Mouse (Mus musculus): ENCODE results near the gene Foxp4. TPM values are rescaled to one million over a fixed set of nuclear protein-coding genes. Genes with fewer than 3 reads are reported as not detected.

Gene Foxp4
- polyA plus RNA-seq, 1 experiment from 2014 or later: 4.9 TPM

GRCm38 (mm10) chr17:47946921-47947420 lies 22.5 kb upstream of the Foxp4 start:
- Histone ChIP-seq H3K79me2 (ENCODE audit: inconsistent target) (no peaks in the 10 kb centered on the region), H3K4me3 (ENCODE audit: inconsistent target) (no peak overlapping the region), H3K36me3 (ENCODE audit: inconsistent target) (no peaks in the 10 kb centered on the region), H3K27ac (no peak overlapping the region)
- WGBS (ENCODE audit: missing documents): 49% methylated on average over 14 of the region's 14 CpGs

DNA sequence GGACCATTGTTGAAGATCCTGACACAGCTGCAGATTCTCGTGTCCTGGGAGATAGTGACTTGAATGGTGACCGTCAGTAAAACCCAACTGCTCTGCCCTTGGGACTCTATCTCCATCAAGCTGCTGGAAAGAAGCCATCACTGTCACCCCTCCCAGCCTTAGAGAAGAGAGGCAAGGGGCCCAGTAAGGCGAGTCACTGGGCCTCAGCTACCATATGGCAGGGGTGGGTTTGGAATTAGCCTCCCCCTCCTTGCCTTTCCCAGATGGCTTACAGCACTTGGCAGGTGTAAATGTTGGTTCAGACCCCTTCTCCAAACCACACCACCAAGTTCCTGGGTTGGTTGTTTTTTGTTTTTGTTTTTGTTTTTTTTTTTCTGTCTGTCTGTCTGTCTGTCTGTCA lies 21.7 kb upstream of the Foxp4 start:
- whole genome bisulfite sequencing (ENCODE audit: missing documents): 93% methylated on average over 3 of the region's 3 CpGs
- H3K79me2 ChIP-seq (ENCODE audit: inconsistent target): no peaks in the 10 kb centered on the region
- no peaks in the 10 kb centered on the region for H3K36me3 ChIP-seq (ENCODE audit: inconsistent target)
- no peak overlapping the region for H3K4me3 ChIP-seq (ENCODE audit: inconsistent target)
- no peak overlapping the region for H3K27ac ChIP-seq

DNA sequence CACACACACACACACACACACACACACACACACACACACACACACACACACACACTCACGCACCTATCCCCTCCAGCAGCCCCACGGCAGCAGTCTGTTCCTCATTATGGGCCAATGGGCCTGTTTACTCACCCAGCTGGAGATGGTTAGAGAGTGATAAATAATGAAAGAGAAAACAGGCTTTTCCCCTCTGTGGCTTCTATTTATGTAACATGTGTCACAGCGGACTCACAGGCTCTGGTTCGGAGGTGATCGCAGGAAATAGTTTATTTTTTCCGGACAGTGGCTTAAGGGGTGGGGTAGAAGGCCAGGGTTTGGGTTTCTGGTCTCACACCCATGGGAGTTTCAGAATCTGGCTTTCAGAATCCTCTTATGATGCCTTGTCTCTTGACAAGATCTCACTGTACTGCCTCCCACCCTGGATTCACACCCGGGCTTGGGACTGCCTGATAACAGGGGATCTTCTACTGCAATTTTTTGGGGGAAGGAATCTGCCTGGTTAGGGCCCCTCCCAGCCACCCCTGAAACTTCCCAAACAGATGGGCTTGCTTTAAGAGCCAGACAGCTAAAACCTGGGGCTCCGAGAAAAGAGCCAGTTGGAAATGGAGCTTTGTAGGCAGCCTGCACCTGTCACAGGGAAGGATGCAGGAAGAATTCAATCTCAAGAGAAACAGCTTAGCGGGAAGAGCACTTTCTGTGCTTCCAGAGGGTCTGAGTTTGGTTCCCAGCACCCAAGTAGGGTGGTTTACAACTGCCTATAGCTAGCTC lies 18.8 kb upstream of the Foxp4 start:
- Histone ChIP-seq H3K27ac (no peak overlapping the region), H3K79me2 (ENCODE audit: inconsistent target) (no peaks in the 10 kb centered on the region), H3K4me3 (ENCODE audit: inconsistent target) (no peak overlapping the region), H3K36me3 (ENCODE audit: inconsistent target) (no peaks in the 10 kb centered on the region)
- WGBS (ENCODE audit: missing documents): 32% methylated on average over 9 of the region's 9 CpGs

DNA sequence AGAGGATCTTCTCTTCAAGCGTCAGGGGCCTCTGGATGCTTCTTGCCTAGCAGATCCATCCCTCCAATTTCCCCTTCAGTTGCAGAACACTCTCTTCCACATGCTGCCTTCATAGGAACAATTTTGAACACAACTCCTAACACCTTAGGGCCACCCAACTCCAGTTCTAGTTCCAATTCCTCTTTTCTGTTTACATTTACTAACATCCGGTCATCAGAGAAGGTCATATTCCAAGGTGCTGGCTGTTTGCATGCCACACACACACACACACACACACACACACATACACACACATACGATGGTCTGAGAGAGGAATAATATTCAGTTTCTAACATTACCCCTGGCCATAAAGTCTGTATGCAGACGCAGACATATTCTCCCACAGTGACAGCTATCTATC lies 17.6 kb upstream of the Foxp4 start:
- no peak overlapping the region for H3K27ac ChIP-seq
- no peaks in the 10 kb centered on the region for H3K36me3 ChIP-seq (ENCODE audit: inconsistent target)
- H3K79me2 ChIP-seq (ENCODE audit: inconsistent target): no peaks in the 10 kb centered on the region
- WGBS (ENCODE audit: missing documents): 78% methylated on average over 4 of the region's 4 CpGs
- H3K4me3 ChIP-seq (ENCODE audit: inconsistent target): no peak overlapping the region

DNA sequence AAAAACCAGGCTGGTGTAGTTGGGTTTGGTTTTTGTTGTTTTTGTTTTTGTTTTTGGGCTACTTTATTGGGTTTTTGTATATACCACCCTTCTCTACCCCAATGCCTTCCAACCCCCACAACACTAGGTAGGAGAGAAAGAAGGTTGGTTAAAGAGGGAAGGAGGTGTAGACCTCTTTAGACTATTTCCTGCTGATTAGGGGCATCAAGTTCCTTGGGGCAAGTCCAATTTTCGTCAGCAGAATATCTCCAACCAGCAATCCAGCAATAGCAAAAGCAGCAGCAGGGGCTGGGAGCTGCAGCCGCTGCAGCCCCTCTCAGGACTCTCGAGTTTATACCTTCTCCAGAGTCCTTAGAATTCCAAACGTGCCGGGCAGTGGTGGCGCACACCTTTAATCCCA lies 14.4 kb upstream of the Foxp4 start:
- Histone ChIP-seq H3K4me3 (ENCODE audit: inconsistent target) (no peak overlapping the region), H3K27ac (no peak overlapping the region)
- WGBS (ENCODE audit: missing documents): 63% methylated on average over 3 of the region's 6 CpGs

DNA sequence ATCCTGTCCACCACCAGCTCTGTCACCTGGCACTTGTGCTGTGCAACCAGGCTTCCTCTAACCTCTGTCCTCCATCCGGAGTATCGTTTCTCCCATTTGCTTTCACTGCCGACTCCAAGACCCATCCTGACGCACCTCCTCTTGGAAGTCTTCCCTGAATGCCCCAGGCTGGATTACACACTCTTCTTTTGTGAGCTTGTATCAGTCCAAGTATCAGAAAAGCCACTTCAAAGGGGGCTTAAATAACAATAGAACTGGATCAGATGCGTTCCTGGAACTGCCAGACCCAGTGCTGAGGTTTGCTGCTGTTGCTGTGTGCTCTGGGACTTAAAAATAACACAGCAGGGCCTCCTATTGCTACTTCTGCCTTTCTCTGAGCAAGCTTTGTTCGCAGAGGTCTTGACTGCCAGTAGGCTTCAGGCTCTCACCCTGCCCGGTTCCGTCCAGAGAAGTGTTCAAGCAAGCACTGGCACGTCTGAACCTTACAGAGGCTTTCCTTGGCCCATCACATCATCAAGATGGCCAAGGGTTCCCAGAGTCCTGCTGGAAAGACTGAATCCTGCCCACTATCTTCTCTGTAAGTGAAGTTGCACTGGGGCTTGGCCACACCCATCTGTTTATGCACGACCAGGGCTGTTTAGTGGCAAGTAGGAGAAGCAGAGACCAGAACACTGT lies 13.6 kb upstream of the Foxp4 start:
- H3K36me3 ChIP-seq (ENCODE audit: inconsistent target): no peaks in the 10 kb centered on the region
- no peak overlapping the region for H3K4me3 ChIP-seq (ENCODE audit: inconsistent target)
- H3K27ac ChIP-seq: no peak overlapping the region
- H3K79me2 ChIP-seq (ENCODE audit: inconsistent target): no peaks in the 10 kb centered on the region
- 60% methylated on average over 10 of the region's 10 CpGs for WGBS (ENCODE audit: missing documents)

More for the DNA sequence above, 14.4 kb upstream of the Foxp4 start:
- no peaks in the 10 kb centered on the region for H3K36me3 ChIP-seq (ENCODE audit: inconsistent target)
- H3K79me2 ChIP-seq (ENCODE audit: inconsistent target): no peaks in the 10 kb centered on the region

DNA sequence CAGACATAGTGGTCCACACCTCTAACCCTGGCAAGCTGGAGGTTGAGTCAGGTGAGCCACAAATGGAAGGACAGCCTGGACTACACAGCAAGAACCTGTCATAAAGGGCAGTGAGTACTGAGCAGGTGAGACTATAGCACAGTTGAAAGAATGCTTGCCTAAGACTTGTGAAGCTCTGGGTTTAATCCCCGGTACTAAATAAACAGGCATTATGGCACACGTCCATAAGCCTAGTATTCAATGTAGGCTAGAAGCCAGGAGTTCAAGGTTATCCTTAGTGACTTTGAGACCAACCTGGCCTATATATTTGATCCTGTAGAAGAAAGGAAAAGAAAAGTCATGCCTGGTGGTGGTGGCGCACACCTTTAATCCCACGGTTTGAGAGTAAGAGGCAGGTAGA lies 12.1 kb upstream of the Foxp4 start:
- WGBS (ENCODE audit: missing documents): 88% methylated on average over 4 of the region's 4 CpGs
- Histone ChIP-seq H3K27ac (no peak overlapping the region), H3K4me3 (ENCODE audit: inconsistent target) (no peak overlapping the region), H3K36me3 (ENCODE audit: inconsistent target) (no peaks in the 10 kb centered on the region), H3K79me2 (ENCODE audit: inconsistent target) (no peaks in the 10 kb centered on the region)

DNA sequence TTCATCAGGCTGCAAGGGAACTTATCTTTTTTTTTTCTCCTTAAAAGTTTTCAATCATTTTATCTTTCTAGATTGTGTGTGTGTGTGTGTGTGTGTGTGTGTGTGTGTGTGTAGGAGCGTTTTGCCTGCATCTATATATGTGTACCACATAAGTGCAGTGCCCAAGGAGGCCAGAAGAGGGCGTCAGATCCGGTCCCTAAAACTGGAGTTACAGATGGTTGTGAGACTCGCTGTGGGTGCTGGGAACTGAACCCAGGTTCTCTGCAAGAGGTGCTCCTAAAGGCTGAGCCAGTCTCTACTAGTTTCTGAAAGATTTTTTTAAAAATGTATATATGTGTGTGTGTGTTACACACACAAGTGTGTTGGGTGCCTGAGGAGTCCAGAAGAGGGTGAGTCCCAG lies 5.0 kb upstream of the Foxp4 start:
- Histone ChIP-seq H3K27ac (no peak overlapping the region), H3K4me3 (ENCODE audit: inconsistent target) (no peak overlapping the region), H3K79me2 (ENCODE audit: inconsistent target) (no peaks in the 10 kb centered on the region), H3K36me3 (ENCODE audit: inconsistent target) (no peaks in the 10 kb centered on the region)
- 93% methylated on average over 3 of the region's 4 CpGs for WGBS (ENCODE audit: missing documents)

DNA sequence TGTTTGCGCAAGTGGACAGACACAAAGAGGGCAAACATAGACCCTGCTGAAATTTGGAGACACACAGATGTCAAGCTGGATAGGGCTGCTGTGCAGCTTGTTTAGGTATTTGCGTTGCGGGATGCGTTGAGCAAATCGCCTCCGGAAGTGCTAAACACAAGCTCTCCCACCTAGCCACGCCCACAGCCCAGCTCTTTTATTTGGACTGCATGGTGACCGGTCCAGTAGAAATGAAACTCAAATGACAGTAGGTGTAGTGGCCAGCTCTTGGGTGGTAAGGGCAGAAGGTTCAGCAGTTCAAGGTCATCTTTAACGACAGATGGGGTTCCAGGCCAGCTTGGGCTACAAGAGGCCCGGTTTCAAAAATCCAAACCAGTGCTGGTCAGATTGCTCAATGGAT lies 1.5 kb upstream of the Foxp4 start:
- Histone ChIP-seq H3K79me2 (ENCODE audit: inconsistent target) (no peaks in the 10 kb centered on the region), H3K27ac (no peak overlapping the region), H3K36me3 (ENCODE audit: inconsistent target) (no peaks in the 10 kb centered on the region), H3K4me3 (ENCODE audit: inconsistent target) (no peak overlapping the region)
- WGBS (ENCODE audit: missing documents): 92% methylated on average over 10 of the region's 10 CpGs

- WGBS (ENCODE audit: missing documents): 14% methylated on average over 13 of the region's 13 CpGs
- H3K4me3 ChIP-seq (ENCODE audit: inconsistent target): peak overlapping the region; percentile 13; the same call in 1 of the 2 replicates
- H3K27ac ChIP-seq: no peak overlapping the region
- H3K79me2 ChIP-seq (ENCODE audit: inconsistent target): no peaks in the 10 kb centered on the region
- H3K36me3 ChIP-seq (ENCODE audit: inconsistent target): no peaks in the 10 kb centered on the region
These were observed 988 bp upstream of the Foxp4 start for GRCm38 (mm10) chr17:47925340-47925926.

- WGBS (ENCODE audit: missing documents): under 1% methylated on average over 56 of the region's 65 CpGs
- Histone ChIP-seq H3K27ac (no peak overlapping the region), H3K79me2 (ENCODE audit: inconsistent target) (no peaks in the 10 kb centered on the region), H3K4me3 (ENCODE audit: inconsistent target) (peak overlapping the region; percentile 28), H3K36me3 (ENCODE audit: inconsistent target) (no peaks in the 10 kb centered on the region)
These were observed 615 bp downstream of the Foxp4 start for GRCm38 (mm10) chr17:47923678-47924382.

DNA sequence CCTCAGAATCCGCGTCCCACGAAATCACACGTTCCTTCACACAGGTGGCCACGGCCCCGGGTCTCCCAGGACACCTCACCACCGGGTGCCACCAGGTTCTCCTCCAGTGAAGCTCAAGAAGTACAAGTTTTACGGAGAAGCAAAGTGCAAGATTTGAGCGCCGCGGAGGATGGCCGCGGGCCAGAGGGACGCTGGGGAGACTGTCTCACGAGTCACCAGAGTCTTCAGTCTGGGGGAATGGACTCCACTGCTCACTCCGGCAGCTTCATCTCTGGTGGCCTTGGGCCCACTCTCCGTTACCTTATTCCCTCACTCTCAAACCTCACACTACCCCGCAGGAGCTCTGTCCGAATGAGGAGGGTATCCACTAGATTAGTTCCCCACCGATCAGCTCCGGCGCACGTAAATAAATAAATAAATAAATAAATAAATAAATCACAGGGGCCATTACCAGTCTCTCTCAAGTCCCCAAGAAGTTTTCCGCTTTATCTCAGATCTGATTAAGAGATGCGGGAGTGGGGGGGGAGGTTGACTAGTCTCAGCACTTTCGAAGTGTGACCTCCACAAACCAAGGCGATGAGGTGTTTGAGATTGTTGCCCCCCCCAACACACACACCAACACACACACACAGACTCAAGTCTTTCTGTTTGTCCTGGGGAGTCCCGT lies 1.3 kb downstream of the Foxp4 start:
- H3K27ac ChIP-seq: no peak overlapping the region
- no peaks in the 10 kb centered on the region for H3K79me2 ChIP-seq (ENCODE audit: inconsistent target)
- no peaks in the 10 kb centered on the region for H3K36me3 ChIP-seq (ENCODE audit: inconsistent target)
- 4% methylated on average over 22 of the region's 28 CpGs for WGBS (ENCODE audit: missing documents)
- H3K4me3 ChIP-seq (ENCODE audit: inconsistent target): peak overlapping the region; percentile 28

DNA sequence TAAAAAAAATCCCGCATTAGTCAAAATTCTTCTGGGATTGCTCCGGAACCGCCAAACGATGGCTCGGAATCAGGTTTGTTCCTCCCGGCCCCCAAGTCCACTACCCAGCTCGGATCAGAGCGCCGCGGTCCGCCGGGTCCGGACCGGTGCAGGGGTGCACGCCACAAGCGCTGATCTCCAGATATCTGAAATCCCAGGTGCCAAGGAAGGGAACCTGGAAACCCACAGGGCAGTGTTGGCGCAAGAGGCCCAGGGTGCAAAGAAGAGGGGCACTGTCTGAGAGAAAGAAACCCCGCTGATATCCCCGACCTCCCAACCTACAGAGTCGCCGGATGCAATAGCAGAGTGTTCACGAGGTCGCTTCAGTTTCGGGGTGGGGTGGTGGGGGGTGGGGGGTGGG lies 1.9 kb downstream of the Foxp4 start:
- Histone ChIP-seq H3K27ac (no peak overlapping the region), H3K4me3 (ENCODE audit: inconsistent target) (no peak overlapping the region), H3K79me2 (ENCODE audit: inconsistent target) (no peaks in the 10 kb centered on the region), H3K36me3 (ENCODE audit: inconsistent target) (no peaks in the 10 kb centered on the region)
- 11% methylated on average over 24 of the region's 24 CpGs for WGBS (ENCODE audit: missing documents)

- WGBS (ENCODE audit: missing documents): 25% methylated on average over 20 of the region's 21 CpGs
- Histone ChIP-seq H3K79me2 (ENCODE audit: inconsistent target) (no peaks in the 10 kb centered on the region), H3K27ac (no peak overlapping the region), H3K4me3 (ENCODE audit: inconsistent target) (no peak overlapping the region), H3K36me3 (ENCODE audit: inconsistent target) (no peaks in the 10 kb centered on the region)
These were observed 2.3 kb downstream of the Foxp4 start for GRCm38 (mm10) chr17:47922116-47922515.
